Mouse (Mus musculus): Measurements from ENCODE around the gene Bag5.

DNA sequence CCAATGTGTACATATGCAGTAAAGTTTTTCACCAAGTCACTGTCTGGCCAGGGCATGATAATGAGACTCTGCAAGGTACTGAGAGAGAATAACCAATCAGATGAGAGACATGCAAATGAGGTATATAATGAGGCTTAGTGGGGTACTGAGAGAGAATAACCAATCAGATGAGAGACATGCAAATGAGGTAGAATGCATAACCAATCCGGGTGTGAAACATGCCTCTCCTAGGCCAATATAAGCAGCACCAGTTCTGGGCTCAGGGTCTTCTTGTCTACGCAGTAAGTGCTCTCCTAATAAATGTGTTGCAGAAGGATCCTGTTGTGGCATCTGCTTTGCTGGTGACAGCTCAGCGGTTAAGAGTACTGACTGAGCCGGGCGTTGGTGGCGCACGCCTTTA lies 3.4 kb upstream of the Bag5 start:
- TF ChIP-seq POLR2A (IDR thresholded peaks at IDR 0.05; ENCODE audit: low read depth, low read length) (no peak), CTCF (conservative IDR thresholded peaks at IDR 0.05; ENCODE audit: insufficient read depth, insufficient read length, low read depth, low read length) (no peak)
